Mouse (Mus musculus): ENCODE results near the gene Naa20. TPM values are rescaled to one million over a fixed set of nuclear protein-coding genes. Genes with fewer than 3 reads are reported as not detected.
A peak's percentile ranks its signal among the peaks of the same experiment; 100 is the strongest.

Gene Naa20
- polyA plus RNA-seq (2016; fragmentation: Nextera tagmentation; extraction: Ambion mirVana), result 120 and 126 TPM in 2 replicates

DNA sequence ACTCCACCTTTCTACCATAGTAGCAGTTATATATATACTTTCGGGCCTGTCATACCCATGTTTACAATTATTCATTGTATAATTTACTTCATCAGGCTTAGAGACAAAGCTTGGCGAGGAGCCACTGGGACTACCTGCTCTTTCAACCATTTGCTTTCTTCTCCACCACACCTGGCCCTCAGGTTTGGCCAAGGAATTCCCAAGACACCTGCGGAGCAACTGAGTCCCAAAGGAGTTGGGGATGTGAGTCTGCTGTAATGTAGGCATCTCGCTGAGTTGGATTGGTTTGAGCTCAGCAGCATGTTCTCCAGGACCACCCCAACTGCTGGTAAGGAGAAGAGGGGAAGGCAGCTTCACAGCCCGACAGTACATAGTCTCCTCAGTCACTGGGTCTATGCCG, at the start of gene Naa20:
Naa20 (plus strand) TSS at position 239 of the 400 bp plus-strand sequence.
- H3K4me2 ChIP-seq (replicated peaks), result peak within 1 kb of the TSS; percentile 54
- no peak within 1 kb of the TSS for H3K9ac ChIP-seq
- H3K36me3 ChIP-seq, result no peaks in the 10 kb centered on the region
- no peaks in the 10 kb centered on the region for H3K9me3 ChIP-seq
- peaks cover 18% of the 10 kb centered on the region for H3K4me1 ChIP-seq
- no peak for ATAC-seq (ENCODE audit: low FRiP score, low read depth)
- WGBS, result 86% methylated on average over 6 of the region's 6 CpGs
- no peak within 1 kb of the TSS for H3K27ac ChIP-seq
- no peaks in the 10 kb centered on the region for H3K27me3 ChIP-seq (replicated peaks)
- peak within 1 kb of the TSS; percentile 97 for H3K4me3 ChIP-seq

DNA sequence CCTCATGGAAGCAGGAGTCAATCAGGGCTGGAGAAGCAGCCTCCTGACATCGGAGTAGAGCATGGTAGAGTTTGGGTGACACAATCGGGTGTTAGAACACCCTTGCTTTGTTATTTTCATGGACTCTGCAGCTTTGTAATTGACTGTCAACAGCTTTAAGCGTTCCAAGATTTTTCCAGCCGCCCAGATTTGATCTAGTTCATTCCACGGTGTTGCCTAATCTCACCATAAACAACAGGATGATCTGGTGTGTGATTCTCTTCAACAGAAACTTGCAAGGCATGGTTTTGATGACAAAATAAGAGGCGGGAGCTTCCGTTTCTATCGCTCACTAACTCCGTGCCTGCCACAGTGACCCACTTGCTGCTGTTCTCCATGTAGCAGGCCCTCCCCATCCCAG, 46.1 kb upstream of the Naa20 start:
- H3K9me3 ChIP-seq, result no peaks in the 10 kb centered on the region
- H3K4me3 ChIP-seq, result no peak overlapping the region
- no peak overlapping the region for H3K9ac ChIP-seq
- H3K36me3 ChIP-seq, result no peaks in the 10 kb centered on the region
- no peak overlapping the region for H3K4me2 ChIP-seq (replicated peaks)
- H3K27ac ChIP-seq, result no peak overlapping the region
- peaks cover 16% of the 10 kb centered on the region for H3K4me1 ChIP-seq
- H3K27me3 ChIP-seq (replicated peaks), result no peaks in the 10 kb centered on the region
- ATAC-seq (ENCODE audit: low FRiP score, low read depth), result no peak
- 90% methylated on average over 9 of the region's 9 CpGs for WGBS

DNA sequence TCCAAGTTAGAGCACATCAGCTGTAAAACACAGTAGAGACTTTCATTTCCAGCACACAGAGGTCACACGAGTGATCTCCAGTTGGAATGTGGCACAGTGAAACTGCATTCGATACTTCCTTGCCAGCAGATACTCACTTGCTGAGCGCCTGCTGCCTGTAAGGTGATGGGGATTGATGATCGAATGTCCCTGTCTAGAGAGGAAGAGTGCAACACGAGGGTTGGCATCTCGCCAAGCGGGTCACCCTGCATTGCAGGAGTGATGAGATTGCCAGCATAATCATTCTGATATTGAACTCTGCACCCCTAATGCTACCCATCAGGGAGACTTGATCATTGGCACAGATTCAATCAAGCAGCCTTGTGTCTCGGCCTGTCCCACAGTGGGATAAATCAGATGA, 44.0 kb upstream of the Naa20 start:
- peaks cover 16% of the 10 kb centered on the region for H3K4me1 ChIP-seq
- H3K27ac ChIP-seq, result no peak overlapping the region
- H3K4me2 ChIP-seq (replicated peaks), result no peak overlapping the region
- 89% methylated on average over 8 of the region's 8 CpGs for WGBS
- H3K9me3 ChIP-seq, result no peaks in the 10 kb centered on the region
- no peak overlapping the region for H3K9ac ChIP-seq
- H3K36me3 ChIP-seq, result no peaks in the 10 kb centered on the region
- H3K4me3 ChIP-seq, result no peak overlapping the region
- H3K27me3 ChIP-seq (replicated peaks), result no peaks in the 10 kb centered on the region
- no peak for ATAC-seq (ENCODE audit: low FRiP score, low read depth)

DNA sequence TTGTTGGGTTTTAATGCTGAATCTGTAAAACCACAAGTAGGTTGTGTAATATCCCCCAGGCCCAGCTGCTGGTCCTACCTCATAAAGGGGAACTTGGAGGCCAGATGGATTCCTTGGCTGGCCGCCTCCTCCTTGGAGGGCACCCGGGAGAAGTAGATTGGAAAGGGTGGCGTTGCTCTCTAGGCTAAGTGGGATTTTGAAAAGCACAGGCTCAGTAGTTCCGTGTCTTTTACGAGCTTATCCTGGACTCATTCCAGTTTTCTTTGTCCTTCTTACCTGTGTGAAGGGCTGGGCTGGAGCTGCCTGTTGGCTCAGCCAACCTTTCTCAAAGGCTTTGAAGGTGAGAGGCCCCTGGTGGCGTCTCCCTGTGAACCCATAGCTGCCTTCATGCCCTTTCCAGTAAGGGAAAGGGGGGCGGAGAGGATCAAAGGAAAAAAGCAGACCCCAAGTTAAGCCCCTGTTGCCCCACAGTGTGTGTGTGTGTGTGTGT, 42.4 kb upstream of the Naa20 start:
- H3K27ac ChIP-seq, result peak overlapping the region; percentile 50; the same call in 1 of the 2 replicates
- peak overlapping the region; percentile 59 for H3K4me2 ChIP-seq (replicated peaks)
- 58% methylated on average over 7 of the region's 7 CpGs for WGBS
- no peaks in the 10 kb centered on the region for H3K9me3 ChIP-seq
- ATAC-seq (ENCODE audit: low FRiP score, low read depth), result peak; percentile 19; the same call in 1 of the 2 replicates
- no peaks in the 10 kb centered on the region for H3K27me3 ChIP-seq (replicated peaks)
- H3K4me1 ChIP-seq, result peaks cover 16% of the 10 kb centered on the region
- H3K36me3 ChIP-seq, result no peaks in the 10 kb centered on the region
- no peak overlapping the region for H3K4me3 ChIP-seq
- no peak overlapping the region for H3K9ac ChIP-seq

DNA sequence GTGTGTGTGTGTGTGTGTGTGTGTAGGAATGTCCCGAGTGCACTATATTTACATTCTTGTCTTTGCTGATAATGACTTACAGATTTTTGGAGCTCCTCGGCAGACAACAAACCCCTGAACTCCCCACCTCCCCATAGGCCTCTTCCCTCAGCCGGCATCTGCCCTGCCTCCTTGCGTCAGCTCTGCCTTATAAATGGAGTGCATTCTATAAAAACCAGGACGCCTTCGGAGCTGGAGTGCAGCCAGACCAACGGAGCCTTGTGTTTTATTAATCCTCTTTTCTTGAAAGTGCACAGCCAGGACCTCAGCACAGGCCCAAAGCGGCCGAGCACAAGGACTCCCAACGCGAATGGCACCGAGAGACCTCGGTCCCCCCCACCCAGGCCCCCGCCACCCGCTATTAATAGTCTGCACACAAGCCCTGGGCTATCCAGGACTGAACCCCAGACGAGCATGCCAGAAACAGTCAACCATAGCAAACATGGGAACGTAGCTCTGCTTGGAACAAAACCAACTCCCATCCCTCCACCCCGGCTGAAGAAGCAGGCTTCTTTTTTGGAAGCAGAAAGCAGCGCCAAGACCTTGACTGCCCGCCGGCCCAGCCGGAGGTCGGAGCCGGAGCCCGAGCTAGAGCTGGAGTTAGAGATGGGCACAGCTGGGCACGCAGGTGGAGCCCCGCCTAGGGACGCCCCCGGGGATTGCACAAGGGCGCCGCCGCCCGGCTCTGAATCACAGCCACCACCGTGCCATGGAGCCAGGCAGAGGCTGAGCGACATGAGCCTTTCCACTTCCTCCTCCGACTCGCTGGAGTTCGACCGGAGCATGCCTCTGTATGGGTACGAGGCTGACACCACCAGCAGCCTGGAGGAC, 41.7 kb upstream of the Naa20 start:
- WGBS, result 25% methylated on average over 40 of the region's 40 CpGs
- no peaks in the 10 kb centered on the region for H3K36me3 ChIP-seq
- peak overlapping the region; percentile 65 for H3K27ac ChIP-seq
- H3K9me3 ChIP-seq, result no peaks in the 10 kb centered on the region
- peak overlapping the region; percentile 38 for H3K9ac ChIP-seq
- H3K4me1 ChIP-seq, result peaks cover 16% of the 10 kb centered on the region
- peak; percentile 88 for ATAC-seq (ENCODE audit: low FRiP score, low read depth)
- peak overlapping the region; percentile 27 for H3K4me3 ChIP-seq
- no peaks in the 10 kb centered on the region for H3K27me3 ChIP-seq (replicated peaks)
- H3K4me2 ChIP-seq (replicated peaks), result peak overlapping the region; percentile 59

DNA sequence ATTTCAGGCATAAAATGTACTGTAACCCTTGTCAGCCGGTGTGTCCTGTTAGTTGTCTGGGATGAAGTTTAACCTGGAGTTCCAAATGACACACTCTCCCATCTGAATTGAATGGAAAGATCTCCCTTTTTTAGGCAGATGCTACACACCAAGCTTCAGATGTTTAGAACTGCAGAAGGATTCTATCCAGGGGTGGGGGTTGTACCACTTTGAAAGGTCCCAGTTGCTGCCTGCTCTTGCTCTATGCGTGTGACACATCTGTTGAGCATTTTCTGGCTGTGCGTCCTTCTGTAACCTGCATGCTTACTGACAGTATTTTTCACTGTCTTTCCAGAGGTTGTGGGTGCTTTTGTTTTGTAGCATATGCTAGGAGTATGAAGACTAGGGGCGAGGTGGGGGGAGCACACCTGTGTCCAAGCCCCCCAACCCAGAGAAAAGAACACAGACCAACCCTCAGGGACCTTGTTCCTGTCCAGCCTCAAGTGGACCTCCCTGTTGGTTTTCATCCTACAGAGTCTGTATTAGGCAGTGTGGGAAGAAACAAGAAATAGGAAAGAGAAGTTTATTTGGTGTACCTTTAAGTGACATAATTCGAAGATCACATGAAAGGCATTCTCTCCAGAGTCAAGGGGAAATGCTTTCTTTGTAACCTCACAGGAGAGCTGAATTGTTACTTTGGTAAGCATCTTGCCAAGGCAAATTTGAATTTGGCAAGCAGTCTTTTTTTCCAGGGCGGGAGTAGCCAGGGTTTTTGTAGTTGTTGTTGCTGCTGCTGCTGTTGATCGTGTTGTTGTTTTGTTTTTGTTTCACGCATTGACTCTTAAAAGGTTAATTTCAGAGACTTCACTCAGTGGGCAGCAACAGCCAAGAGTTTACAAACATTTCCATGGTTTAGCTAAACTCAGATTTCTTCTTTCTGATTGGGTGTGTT, 40.4 kb upstream of the Naa20 start:
- Histone ChIP-seq H3K4me3 (peak overlapping the region; percentile 27), H3K27me3 (replicated peaks) (no peaks in the 10 kb centered on the region), H3K36me3 (no peaks in the 10 kb centered on the region), H3K27ac (no peak overlapping the region), H3K9me3 (no peaks in the 10 kb centered on the region), H3K4me2 (replicated peaks) (peak overlapping the region; percentile 59), H3K4me1 (peaks cover 16% of the 10 kb centered on the region), H3K9ac (peak overlapping the region; percentile 21; the same call in 1 of the 2 replicates)
- 76% methylated on average over 8 of the region's 8 CpGs for WGBS
- ATAC-seq (ENCODE audit: low FRiP score, low read depth), result no peak

DNA sequence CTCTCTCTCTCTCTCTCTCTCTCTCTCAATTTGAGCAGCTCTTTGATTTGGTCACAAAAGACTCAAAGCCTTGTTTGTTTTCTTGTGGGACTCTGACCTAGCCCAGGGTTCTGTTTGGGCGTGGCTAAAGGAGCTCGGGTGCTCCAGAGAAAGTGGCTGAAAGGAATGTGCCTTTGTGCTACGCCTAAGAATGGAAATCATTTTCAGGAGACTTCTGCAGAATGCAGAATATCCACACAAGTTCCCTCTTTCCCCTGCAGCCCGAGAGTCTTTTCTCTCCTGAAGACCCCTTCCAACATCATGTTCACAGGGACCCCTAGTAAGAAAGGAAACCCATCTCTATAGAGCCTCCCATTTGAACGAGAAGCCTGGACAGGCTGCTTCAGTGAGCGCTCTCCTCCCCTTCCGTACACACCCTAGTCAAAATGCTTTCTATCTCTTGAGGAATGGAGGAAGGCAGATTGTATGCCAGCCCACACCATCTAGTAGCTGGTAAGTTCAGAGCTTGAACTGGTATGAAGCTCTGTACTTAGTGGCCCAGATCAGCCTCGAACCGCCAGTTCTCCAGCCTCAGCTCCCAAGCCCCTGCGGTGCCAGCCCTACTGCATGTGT, 39.6 kb upstream of the Naa20 start:
- Histone ChIP-seq H3K36me3 (no peaks in the 10 kb centered on the region), H3K4me3 (peak overlapping the region; percentile 13), H3K27me3 (replicated peaks) (no peaks in the 10 kb centered on the region), H3K4me2 (replicated peaks) (peak overlapping the region; percentile 59), H3K9ac (no peak overlapping the region), H3K27ac (no peak overlapping the region), H3K4me1 (peaks cover 16% of the 10 kb centered on the region), H3K9me3 (no peaks in the 10 kb centered on the region)
- no peak for ATAC-seq (ENCODE audit: low FRiP score, low read depth)
- WGBS, result 39% methylated on average over 10 of the region's 10 CpGs

DNA sequence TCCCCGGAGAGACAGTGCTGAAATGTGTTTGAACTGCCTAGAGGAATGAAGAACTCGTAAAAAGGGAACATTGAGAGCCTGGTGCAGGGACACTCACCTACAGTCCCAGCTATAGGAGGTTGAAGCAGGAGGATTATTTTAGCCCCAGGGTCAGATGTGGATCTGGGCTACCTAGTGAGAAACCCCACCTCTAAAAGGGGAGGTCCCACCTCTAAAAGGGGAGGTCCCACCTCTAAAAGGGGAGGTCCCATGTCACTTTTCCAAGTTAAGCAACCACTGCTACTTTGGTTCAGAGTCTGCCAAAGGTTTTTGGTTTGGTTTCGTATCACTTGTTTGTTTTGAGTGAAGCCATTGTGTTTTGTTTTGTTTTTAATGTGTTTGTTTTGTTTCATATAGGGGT, 36.6 kb upstream of the Naa20 start:
- no peak overlapping the region for H3K27ac ChIP-seq
- H3K9ac ChIP-seq, result no peak overlapping the region
- 89% methylated on average over 3 of the region's 3 CpGs for WGBS
- no peaks in the 10 kb centered on the region for H3K9me3 ChIP-seq
- no peak for ATAC-seq (ENCODE audit: low FRiP score, low read depth)
- peaks cover 5% of the 10 kb centered on the region for H3K4me1 ChIP-seq
- H3K36me3 ChIP-seq, result no peaks in the 10 kb centered on the region; the same call in 1 of the 2 replicates
- H3K4me2 ChIP-seq (replicated peaks), result no peak overlapping the region
- no peaks in the 10 kb centered on the region for H3K27me3 ChIP-seq (replicated peaks)
- H3K4me3 ChIP-seq, result no peak overlapping the region

DNA sequence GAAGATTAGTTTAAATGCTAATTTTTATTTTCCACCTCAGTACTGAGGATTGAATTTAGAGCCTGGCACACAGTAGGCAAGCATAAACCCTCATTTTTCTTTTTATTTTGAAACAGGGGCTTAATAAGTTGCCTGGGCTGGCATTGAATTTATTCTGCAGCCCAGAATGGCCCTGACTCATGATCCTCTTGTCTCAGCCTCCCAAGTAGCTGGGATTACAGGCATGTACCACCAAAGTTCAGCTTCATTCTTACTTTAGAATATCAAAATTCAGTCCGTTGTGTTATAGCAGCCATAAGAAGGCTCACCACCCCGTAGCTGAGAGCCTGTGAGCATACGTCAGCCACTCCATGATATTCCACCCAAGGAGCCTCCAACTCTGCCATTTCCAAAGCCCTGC, 35.7 kb upstream of the Naa20 start:
- no peaks in the 10 kb centered on the region; the same call in 1 of the 2 replicates for H3K36me3 ChIP-seq
- no peak overlapping the region for H3K4me2 ChIP-seq (replicated peaks)
- WGBS, result 96% methylated on average over 3 of the region's 3 CpGs
- H3K9ac ChIP-seq, result no peak overlapping the region
- H3K4me3 ChIP-seq, result no peak overlapping the region
- ATAC-seq (ENCODE audit: low FRiP score, low read depth), result no peak
- no peak overlapping the region for H3K27ac ChIP-seq
- no peaks in the 10 kb centered on the region for H3K27me3 ChIP-seq (replicated peaks)
- H3K4me1 ChIP-seq, result no peaks in the 10 kb centered on the region; the same call in 1 of the 2 replicates
- no peaks in the 10 kb centered on the region for H3K9me3 ChIP-seq

DNA sequence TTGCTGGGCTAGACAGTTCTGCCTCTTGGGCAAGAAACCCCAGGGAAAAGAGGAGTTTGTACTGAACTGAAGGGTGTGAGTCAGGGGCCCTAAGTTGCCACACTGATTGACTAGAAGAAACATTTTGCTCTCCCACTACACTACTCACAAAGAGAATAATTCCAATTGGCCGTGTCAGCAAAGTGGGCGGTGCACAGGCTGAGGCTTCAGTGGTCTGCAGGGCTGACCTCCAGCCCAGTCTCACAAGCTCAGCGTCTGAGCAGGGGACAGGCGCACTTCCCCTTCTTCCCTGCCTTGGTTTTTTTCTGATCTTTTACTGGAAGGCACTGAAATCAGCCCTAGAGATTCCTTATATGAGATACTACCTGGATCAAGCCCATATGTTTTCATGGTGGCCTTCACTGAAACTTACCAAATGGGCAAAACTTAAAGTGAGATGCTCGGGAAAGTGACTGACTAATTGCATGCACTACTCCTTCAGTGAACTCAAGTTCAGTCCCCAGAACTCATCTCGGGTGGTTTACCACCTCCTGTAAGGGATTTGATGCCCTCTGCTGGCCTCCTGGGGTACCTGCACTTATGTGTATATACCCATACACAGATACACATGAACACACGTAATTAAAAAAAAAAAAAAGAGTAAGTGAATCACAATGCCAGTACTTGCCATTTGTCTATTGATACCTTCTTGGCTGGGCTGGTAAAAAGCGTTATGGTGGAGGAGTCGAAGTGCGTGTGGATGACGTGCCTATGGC, 35.0 kb upstream of the Naa20 start:
- Histone ChIP-seq H3K27me3 (replicated peaks) (no peaks in the 10 kb centered on the region), H3K9me3 (no peaks in the 10 kb centered on the region), H3K36me3 (no peaks in the 10 kb centered on the region; the same call in 1 of the 2 replicates), H3K27ac (no peak overlapping the region), H3K4me3 (no peak overlapping the region), H3K4me1 (no peaks in the 10 kb centered on the region), H3K4me2 (replicated peaks) (no peak overlapping the region), H3K9ac (no peak overlapping the region)
- WGBS, result 94% methylated on average over 11 of the region's 11 CpGs
- no peak for ATAC-seq (ENCODE audit: low FRiP score, low read depth)

DNA sequence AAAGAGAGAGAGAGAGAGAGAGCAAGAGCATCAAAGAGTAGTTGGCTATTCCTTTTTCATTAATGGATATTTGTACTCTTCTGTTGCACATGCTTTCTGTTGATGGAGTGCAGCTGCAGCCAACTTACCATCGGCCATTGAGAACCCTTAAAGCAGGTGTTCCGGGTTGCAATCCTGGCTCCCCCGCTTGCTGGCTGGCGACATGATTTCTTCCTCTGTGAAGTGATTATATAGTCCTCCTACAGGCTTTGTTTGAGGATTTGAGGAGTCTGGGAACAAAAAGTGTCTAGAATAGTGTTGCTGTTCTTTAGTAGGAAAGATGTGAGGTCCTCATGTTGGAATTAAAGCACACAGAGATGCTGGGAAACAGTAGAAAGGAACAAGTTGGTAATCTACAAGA, 30.6 kb upstream of the Naa20 start:
- WGBS, result 89% methylated on average over 4 of the region's 4 CpGs
- no peak for ATAC-seq (ENCODE audit: low FRiP score, low read depth)

More for the DNA sequence above, 30.6 kb upstream of the Naa20 start:
- no peaks in the 10 kb centered on the region for H3K9me3 ChIP-seq
- no peaks in the 10 kb centered on the region for H3K27me3 ChIP-seq (replicated peaks)
- no peak overlapping the region for H3K27ac ChIP-seq
- no peaks in the 10 kb centered on the region; the same call in 1 of the 2 replicates for H3K36me3 ChIP-seq
- H3K4me1 ChIP-seq, result no peaks in the 10 kb centered on the region
- H3K9ac ChIP-seq, result no peak overlapping the region
- no peak overlapping the region for H3K4me2 ChIP-seq (replicated peaks)
- no peak overlapping the region for H3K4me3 ChIP-seq

All from neural tube, embryonic 12.5 days (tissue).